Comparison of ENCODE assay signal across 11 mouse cellular contexts in the genomic region with DNA sequence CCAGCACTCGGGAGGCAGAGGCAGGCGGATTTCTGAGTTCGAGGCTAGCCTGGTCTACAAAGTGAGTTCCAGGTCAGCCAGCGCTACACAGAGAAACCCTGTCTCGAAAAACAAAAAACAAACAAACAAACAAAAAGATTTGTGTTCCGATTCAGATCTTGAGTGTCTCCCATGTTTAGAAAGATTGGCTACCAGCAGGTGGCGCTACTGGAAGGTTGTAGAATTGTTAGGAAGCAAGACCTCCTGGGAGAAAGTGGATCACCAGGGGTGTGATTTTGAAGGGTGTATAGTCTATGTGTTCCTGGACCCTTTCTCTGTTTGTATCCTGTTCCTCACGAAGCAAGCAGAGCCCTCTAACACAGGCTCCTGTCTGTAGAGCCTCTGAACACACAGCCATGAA. TPM values are rescaled to one million over a fixed set of nuclear protein-coding genes. Genes with fewer than 3 reads are reported as not detected.
DNase-seq lines count a peak whose midpoint lies in the region; ATAC-seq and TF ChIP-seq lines count a peak whose summit lies in the region.
"Had no signal": no experiment of that assay in that cellular context is flagged by ENCODE, and none has a peak within 500 bp of the region (broad histone marks: within the 10 kb centered on the region; RNA-seq: fewer than 3 reads in every experiment).

No protein-coding gene starts in this region.

- no peak overlapping the region for H3K4me3 ChIP-seq in hindbrain, embryonic 11.5 days (ENCODE audit: low read depth, low read length)
- no peak overlapping the region for H3K4me3 ChIP-seq in hindbrain, embryonic 13.5 days
- no peak overlapping the region for H3K4me3 ChIP-seq in spleen, adult 2 months (ENCODE audit: extremely low read depth, insufficient read depth, insufficient read length)
- H3K4me3 ChIP-seq: embryonic facial prominence, embryonic 12.5 days; stomach, embryonic 15.5 days had no signal

- no peak overlapping the region for H3K27ac ChIP-seq in hindbrain, embryonic 11.5 days (ENCODE audit: low read depth, low read length)
- no peak overlapping the region for H3K27ac ChIP-seq in hindbrain, embryonic 13.5 days
- no peak overlapping the region for H3K27ac ChIP-seq in spleen, adult 2 months (ENCODE audit: insufficient read depth, low read length)
- H3K27ac ChIP-seq: embryonic facial prominence, embryonic 12.5 days; macrophage; stomach, embryonic 15.5 days had no signal

- DNase-seq in hindbrain, embryonic 11.5 days (ENCODE audit: low spot score) = peak; percentile 56
- DNase-seq in spleen, adult 2 months (ENCODE audit: low read depth in 1 of 2, low spot score in 2 of 2) = peak in 1 of 2 experiments; percentile 25
- DNase-seq in spleen, postnatal 36 days (ENCODE audit: low spot score in 2 of 2) = no peak
- DNase-seq in adrenal gland, postnatal 36 days = peak; percentile 42 to 50
- peak; percentile 15 for DNase-seq in kidney, postnatal 14 days
- DNase-seq in thymus, postnatal 25 days = peak; percentile 65
- DNase-seq in urinary bladder, adult 2 months (ENCODE audit: low spot score) = no peak

- no peak for TF ChIP-seq POLR2A in spleen, adult 2 months (IDR thresholded peaks at IDR 0.05; ENCODE audit: low read depth, low read length)

- no peak overlapping the region for H3K4me2 ChIP-seq in hindbrain, embryonic 11.5 days (replicated peaks; ENCODE audit: low read depth, low read length)
- no peak overlapping the region for H3K4me2 ChIP-seq in hindbrain, embryonic 13.5 days
- H3K4me2 ChIP-seq: embryonic facial prominence, embryonic 12.5 days; stomach, embryonic 15.5 days had no signal

- 81% methylated on average over 8 of the region's 8 CpGs for WGBS in hindbrain, embryonic 11.5 days
- WGBS in hindbrain, embryonic 13.5 days = 87% methylated on average over 8 of the region's 8 CpGs
- 71% methylated on average over 8 of the region's 8 CpGs for WGBS in spleen, adult 2 months

- H3K36me3 ChIP-seq in hindbrain, embryonic 11.5 days (ENCODE audit: control insufficient read depth, insufficient read depth, low read length) = no peaks in the 10 kb centered on the region
- no peaks in the 10 kb centered on the region for H3K36me3 ChIP-seq in hindbrain, embryonic 13.5 days
- no peaks in the 10 kb centered on the region for H3K36me3 ChIP-seq in spleen, adult 2 months (ENCODE audit: control insufficient read depth, insufficient read depth, low read length)
- H3K36me3 ChIP-seq: embryonic facial prominence, embryonic 12.5 days; stomach, embryonic 15.5 days had no signal

- no peaks in the 10 kb centered on the region for H3K9me3 ChIP-seq in hindbrain, embryonic 11.5 days (ENCODE audit: control insufficient read depth, low read length)
- H3K9me3 ChIP-seq in hindbrain, embryonic 13.5 days = no peaks in the 10 kb centered on the region
- H3K9me3 ChIP-seq: embryonic facial prominence, embryonic 12.5 days; stomach, embryonic 15.5 days had no signal

- TF ChIP-seq CTCF in spleen, adult 2 months (IDR thresholded peaks at IDR 0.05; ENCODE audit: extremely low read depth, insufficient read depth, insufficient read length, insufficient replicate concordance) = peak; percentile 5; the same call in 1 of the 2 replicates

- no peaks in the 10 kb centered on the region for H3K27me3 ChIP-seq in hindbrain, embryonic 11.5 days (ENCODE audit: control insufficient read depth, insufficient read depth, low read length)
- H3K27me3 ChIP-seq in hindbrain, embryonic 13.5 days = no peaks in the 10 kb centered on the region
- no peaks in the 10 kb centered on the region for H3K27me3 ChIP-seq in spleen, adult 2 months (ENCODE audit: control insufficient read depth, insufficient read depth, low read length)
- H3K27me3 ChIP-seq: embryonic facial prominence, embryonic 12.5 days; stomach, embryonic 15.5 days had no signal

- H3K9ac ChIP-seq in hindbrain, embryonic 11.5 days (ENCODE audit: low read depth, low read length) = no peak overlapping the region
- H3K9ac ChIP-seq in hindbrain, embryonic 13.5 days = no peak overlapping the region
- H3K9ac ChIP-seq: embryonic facial prominence, embryonic 12.5 days; stomach, embryonic 15.5 days had no signal

- no peaks in the 10 kb centered on the region for H3K4me1 ChIP-seq in hindbrain, embryonic 11.5 days (replicated peaks; ENCODE audit: control insufficient read depth, insufficient read depth, low read length)
- H3K4me1 ChIP-seq in hindbrain, embryonic 13.5 days (replicated peaks) = peaks cover 14% of the 10 kb centered on the region; the same call in 1 of the 2 replicates
- H3K4me1 ChIP-seq in spleen, adult 2 months (ENCODE audit: control insufficient read depth, insufficient read depth, insufficient read length) = no peaks in the 10 kb centered on the region

- no peak for ATAC-seq in hindbrain, embryonic 11.5 days (ENCODE audit: low FRiP score)
- no peak for ATAC-seq in hindbrain, embryonic 13.5 days (ENCODE audit: low FRiP score)

RNA-seq across cellular contexts. Expression of a gene that starts 4.1 kb away (rescaled TPM):
- polyA plus RNA-seq in hindbrain, embryonic 11.5 days (2014; fragmentation: Nextera tagmentation; extraction: Ambion mirVana) = 0.20 and 0.22 TPM in 2 replicates
- 0.27 and 0.52 TPM in 2 replicates for polyA plus RNA-seq in hindbrain, embryonic 13.5 days (2015; fragmentation: Nextera tagmentation; extraction: Ambion mirVana)
- 0.27 and 0.48 TPM in 2 replicates for polyA plus RNA-seq in spleen, adult 2 months (2012; rRNA removed)
- under 1 TPM; 0.13 TPM for total RNA-seq in adrenal gland, postnatal 36 days (2021)
- polyA plus RNA-seq in urinary bladder, adult 2 months (2012; rRNA removed) = 35.2 and 43.3 TPM in 2 replicates
- polyA plus RNA-seq: macrophage had no signal

RNA-seq across cellular contexts. Expression of a gene that starts 34.2 kb away (rescaled TPM):
- polyA plus RNA-seq in hindbrain, embryonic 11.5 days (2014; fragmentation: Nextera tagmentation; extraction: Ambion mirVana) = 14.4 and 15.5 TPM in 2 replicates
- polyA plus RNA-seq in hindbrain, embryonic 13.5 days (2015; fragmentation: Nextera tagmentation; extraction: Ambion mirVana) = 71.3 and 75.5 TPM in 2 replicates
- polyA plus RNA-seq in spleen, adult 2 months (2012; rRNA removed) = not detected in 2 replicates
- 1 to 10 TPM; 2.2 to 3.5 TPM for total RNA-seq in adrenal gland, postnatal 36 days (2021)
- 0.76 and 1.2 TPM in 2 replicates for polyA plus RNA-seq in urinary bladder, adult 2 months (2012; rRNA removed)
- polyA plus RNA-seq: macrophage had no signal

Comparison
In these comparisons a context has a peak if more than half of its experiments do, and no peak if none do; other contexts are left out.
1. DNase-seq: peak in hindbrain, embryonic 11.5 days (single experiment), adrenal gland, postnatal 36 days (2 of 2), kidney, postnatal 14 days (single experiment) and thymus, postnatal 25 days (single experiment); none in spleen, postnatal 36 days (0 of 2) and urinary bladder, adult 2 months (single experiment).
2. RNA of a gene that starts 4.1 kb away (polyA plus RNA-seq): 35.2 to 43.3 TPM in urinary bladder, adult 2 months; 0.27 to 0.52 TPM in hindbrain, embryonic 13.5 days, 0.27 to 0.48 TPM in spleen, adult 2 months and 0.20 to 0.22 TPM in hindbrain, embryonic 11.5 days; every median in the first group is over 10 times any median in the second.